Mouse (Mus musculus) gastrocnemius, postnatal 36 days (tissue): ENCODE results near the gene Slc12a3. TPM values are rescaled to one million over a fixed set of nuclear protein-coding genes. Genes with fewer than 3 reads are reported as not detected.
"Not testable (repeated sequence)": the region's sequence is repeated elsewhere in the genome, so short reads cannot be mapped to it uniquely, and the experiment has no call there.

Experiments used
- DNase-seq, 2 experiments: peaks; one replicate each; pipeline ENCODE4 v3.0.0; 2022
- intact Hi-C: fragments of 180-260 bp; cut with DNase I; formaldehyde crosslinking; loops from one replicate; pipeline ENCODE4 v1.15.1; 2025
- microRNA-seq, 2 experiments: library from miRNA; unstranded; fragments of <30 nt; microRNA quantifications; one replicate each; pipeline ENCODE4 v1.2.0; 2021
- total RNA-seq, 2 experiments: library from RNA; stranded (reverse); gene quantifications; 2 replicates each; pipeline ENCODE4 v1.2.3; 2021

Slc12a3 gene
- total RNA-seq, 2 experiments from 2014 or later, result not detected

- no peak for DNase-seq
- intact Hi-C loops, result loop anchor here (2.0 to 5.0 kb wide), 3 partner anchors 53 to 119 kb away; no protein-coding TSS in a partner anchor
Observed at GRCm38 (mm10) chr8:94395851-94396540, 67.0 kb downstream of the Slc12a3 start.

DNA sequence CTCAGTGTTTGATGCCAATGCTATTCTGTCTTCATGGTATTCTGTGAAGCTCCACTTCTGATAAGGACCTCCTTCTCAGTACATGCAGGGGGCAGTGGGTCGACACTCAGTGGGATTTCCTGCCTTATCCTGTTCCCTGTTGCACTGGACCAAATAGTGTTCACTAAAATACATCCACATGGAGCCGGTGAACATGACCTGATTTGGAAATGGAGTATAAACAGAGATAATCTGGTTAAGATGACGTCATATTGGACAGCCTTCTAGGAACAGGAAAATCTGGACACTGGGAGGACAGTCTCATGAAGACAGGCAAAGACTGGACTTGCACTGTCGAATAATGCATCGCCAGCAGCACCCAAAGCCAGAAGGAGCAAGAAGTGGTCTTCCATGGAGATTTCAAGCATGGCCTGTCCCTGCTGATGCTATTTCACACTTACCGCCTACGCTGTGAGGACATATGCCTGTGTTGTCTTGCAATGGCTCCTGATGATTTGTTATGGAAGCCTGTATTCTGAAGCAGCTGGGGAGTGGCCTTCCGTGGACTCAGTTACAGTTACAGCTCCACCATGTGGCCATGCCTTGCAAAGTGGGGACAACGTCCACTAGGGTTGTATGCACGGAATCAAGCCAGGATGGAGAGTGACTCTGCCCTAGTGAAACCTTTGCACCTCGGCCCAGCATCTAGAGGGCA is 68.1 kb downstream of the Slc12a3 start:
- intact Hi-C loops, result loop anchor here (2.0 to 5.0 kb wide), 3 partner anchors 54 to 120 kb away; no protein-coding TSS in a partner anchor
- peak; percentile 37 to 62 for DNase-seq

- no peak for DNase-seq
- intact Hi-C loops, result loop anchor here (5.0 kb wide), 2 partner anchors 89 to 121 kb away; no protein-coding TSS in a partner anchor
Observed at GRCm38 (mm10) chr8:94398587-94398986, 69.6 kb downstream of the Slc12a3 start.

- intact Hi-C loops, result loop anchor here (5.0 kb wide), 2 partner anchors 88 to 122 kb away; no protein-coding TSS in a partner anchor
- DNase-seq, result no peak
Observed at GRCm38 (mm10) chr8:94399361-94399953, 70.5 kb downstream of the Slc12a3 start.

DNA sequence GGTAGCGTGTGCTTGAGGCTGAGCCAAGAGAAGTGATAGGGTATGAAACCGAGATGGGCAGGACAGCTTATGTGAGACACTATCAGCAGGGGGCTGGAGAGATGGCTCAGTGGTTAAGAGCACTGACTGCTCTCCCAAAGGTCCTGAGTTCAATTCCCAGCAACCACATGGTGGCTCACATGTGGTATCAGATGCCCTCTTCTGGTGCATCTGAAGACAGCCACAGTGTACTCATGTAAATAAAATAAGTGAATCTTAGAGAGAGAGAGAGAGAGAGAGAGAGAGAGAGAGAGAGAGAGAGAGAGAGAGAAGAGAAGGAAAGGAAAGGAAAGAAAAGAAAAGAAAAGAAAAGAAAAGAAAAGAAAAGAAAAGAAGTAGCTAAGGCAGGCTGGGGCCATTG is 71.0 kb downstream of the Slc12a3 start:
- intact Hi-C loops, result loop anchor here (5.0 kb wide), 2 partner anchors 87 to 123 kb away; no protein-coding TSS in a partner anchor
- not testable (repeated sequence) for DNase-seq

DNA sequence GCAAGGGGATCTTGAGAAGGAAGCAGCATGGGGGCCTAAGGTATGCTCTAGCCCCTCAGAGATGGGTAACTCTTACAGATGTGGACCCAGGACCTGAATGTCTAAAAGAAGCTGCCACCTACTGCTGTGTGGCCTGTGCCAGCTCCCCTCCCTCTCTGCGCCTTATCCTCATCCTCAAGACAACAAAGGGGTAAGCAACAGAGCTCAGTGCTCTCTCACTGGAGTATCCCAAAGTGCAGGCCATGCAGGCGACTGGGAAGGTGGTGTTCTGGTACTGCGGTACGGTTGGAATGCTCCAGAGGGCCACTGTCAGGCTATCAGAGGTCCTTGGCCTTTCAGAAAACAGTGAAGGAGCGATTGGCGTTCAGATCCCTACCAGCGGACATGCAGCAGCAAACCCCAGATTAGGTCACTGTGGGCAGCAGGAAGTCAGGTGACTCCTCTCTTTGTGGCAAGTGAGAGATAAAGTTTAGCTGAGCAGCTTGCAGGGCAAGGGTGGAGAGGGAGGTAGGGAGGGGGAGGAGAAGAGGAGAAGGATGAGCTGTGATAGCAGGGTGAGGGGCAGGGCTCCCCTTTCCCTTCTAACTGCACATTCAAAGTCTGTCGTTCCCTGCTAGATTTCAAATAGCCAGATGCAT is 79.6 kb downstream of the Slc12a3 start:
- DNase-seq, result no peak
- intact Hi-C loops, result no loop called here

DNA sequence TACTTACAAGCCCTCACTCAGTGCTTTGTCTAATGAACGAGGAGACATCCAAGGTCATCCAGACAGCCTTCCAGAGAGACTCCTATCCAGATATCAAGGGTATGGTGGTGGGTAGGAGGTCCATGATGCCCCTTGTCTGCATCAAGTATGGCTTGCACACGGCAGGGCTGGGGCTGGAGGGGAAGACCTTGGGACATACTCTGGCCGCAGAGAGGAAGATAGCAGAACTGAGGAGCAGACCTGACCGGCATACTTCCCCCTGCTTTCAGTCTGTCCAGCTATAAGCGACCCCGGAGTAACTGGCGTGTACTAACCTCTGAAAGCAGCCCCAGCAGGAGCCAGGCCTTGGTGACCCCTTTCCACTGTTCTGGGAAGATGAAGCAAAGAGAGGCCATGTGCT is 80.5 kb downstream of the Slc12a3 start:
- no peak for DNase-seq
- intact Hi-C loops, result no loop called here

DNA sequence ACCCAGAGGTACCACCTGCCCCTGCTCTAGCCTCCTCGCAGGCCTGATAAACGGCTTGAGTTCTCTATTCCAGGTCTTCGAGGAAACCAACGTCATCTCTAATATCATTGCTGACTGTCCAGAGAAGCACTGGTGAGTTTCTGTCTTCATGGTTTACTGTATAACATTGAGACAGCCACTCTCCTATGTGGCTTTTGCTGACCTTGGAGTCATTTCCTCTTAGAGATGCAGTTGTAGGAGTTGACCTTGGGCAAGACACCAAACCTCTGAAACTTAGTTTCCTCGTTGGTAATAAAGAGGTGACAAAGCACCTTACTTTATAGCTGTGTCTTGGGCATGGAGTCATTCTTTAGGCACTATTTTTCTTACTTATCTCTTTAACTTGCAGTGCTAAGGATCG is 83.5 kb downstream of the Slc12a3 start:
- intact Hi-C loops, result no loop called here
- no peak for DNase-seq

DNA sequence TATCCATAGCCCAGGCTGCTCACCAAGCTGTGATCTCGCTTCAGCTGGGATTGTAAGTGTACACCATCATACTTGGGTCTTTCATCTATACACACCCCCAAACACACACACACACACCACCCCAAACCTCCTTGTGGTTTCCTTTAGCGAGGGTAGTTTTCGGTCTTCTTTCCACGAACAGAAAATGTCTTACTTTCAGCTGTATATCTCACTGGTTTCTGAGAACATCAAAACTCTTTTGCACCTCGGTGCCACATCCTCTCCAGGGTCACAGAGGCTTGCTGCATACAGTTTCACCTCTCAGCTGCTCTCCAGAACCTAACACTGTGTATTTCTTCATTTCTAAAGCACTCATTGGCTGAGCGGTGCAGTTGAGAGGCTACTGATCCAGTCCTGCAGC is 84.5 kb downstream of the Slc12a3 start:
- no peak for DNase-seq
- intact Hi-C loops, result no loop called here

GRCm38 (mm10) chr8:94415218-94415617 is 86.2 kb downstream of the Slc12a3 start:
- intact Hi-C loops, result no loop called here

More at GRCm38 (mm10) chr8:94415218-94415617, 86.2 kb downstream of the Slc12a3 start:
- no peak for DNase-seq

Small RNA genes lying within 50 kb of the gene (microRNA-seq; reads per million reads assigned to microRNA genes)
- gene Mir138-2, result 25.2 to 101 reads per million in 2 experiments

Other genes starting within 250 kb of the Slc12a3 start
- 1 to 10 TPM; 2.3 to 3.0 TPM for gene Bbs2, start 230.3 kb upstream of the Slc12a3 start, total RNA-seq
- not detected for gene Mt4, start 192.0 kb upstream of the Slc12a3 start, total RNA-seq
- gene Mt3, start 176.6 kb upstream of the Slc12a3 start, total RNA-seq, result 1 to 10 TPM; 2.2 to 7.5 TPM
- 100 to 1,000 TPM in 1 of 2 experiments, 10 to 100 TPM in 1; 87.9 to 112 TPM for gene Mt2, start 156.5 kb upstream of the Slc12a3 start, total RNA-seq
- gene Mt1, start 150.1 kb upstream of the Slc12a3 start, total RNA-seq, result 100 to 1,000 TPM in 1 of 2 experiments, 10 to 100 TPM in 1; 99.6 to 103 TPM
- gene Nup93, start 114.6 kb upstream of the Slc12a3 start, total RNA-seq, result 1 to 10 TPM; 8.7 to 9.7 TPM
- 100 to 1,000 TPM in 1 of 2 experiments, 10 to 100 TPM in 1; 93.3 to 102 TPM for gene Herpud1, start 57.2 kb downstream of the Slc12a3 start, total RNA-seq
- under 1 TPM; 0.38 to 0.57 TPM for gene Nlrc5, start 105.2 kb downstream of the Slc12a3 start, total RNA-seq
- gene Cpne2, start 203.8 kb downstream of the Slc12a3 start, total RNA-seq, result 1 to 10 TPM; 4.5 to 7.3 TPM